Mouse (Mus musculus): Measurements from ENCODE around the gene Sec14l1. TPM values are rescaled to one million over a fixed set of nuclear protein-coding genes. Genes with fewer than 3 reads are reported as not detected.

Gene Sec14l1
- polyA plus RNA-seq, 1 experiment from 2014 or later = 50.6 TPM

DNA sequence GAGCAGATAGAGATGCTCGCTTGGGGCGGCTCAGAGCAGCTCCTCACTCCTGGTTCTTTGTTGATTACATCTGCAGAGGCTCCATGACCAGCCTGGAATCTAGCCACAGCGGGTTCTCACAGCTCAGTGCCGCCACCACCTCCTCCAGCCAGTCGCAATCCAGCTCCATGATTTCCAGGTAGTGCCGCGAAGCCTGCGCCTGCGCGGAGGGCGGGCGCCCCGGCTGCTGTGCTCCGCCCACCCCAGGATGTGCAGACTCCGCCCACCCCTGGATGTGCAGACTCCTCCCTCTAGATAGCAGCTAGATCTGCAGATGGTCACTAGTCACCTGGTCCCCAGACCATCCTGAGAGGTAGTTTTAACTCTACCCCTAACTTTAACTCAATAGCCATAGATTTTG, 41.8 kb downstream of the Sec14l1 start:
- H3K9me3 ChIP-seq = no peaks in the 10 kb centered on the region
- H3K4me1 ChIP-seq = peaks cover 38% of the 10 kb centered on the region
- peak overlapping the region; percentile 38 for H3K4me3 ChIP-seq
- H3K27me3 ChIP-seq (replicated peaks; ENCODE audit: low read depth, poor library complexity, severe bottlenecking) = peaks cover 3% of the 10 kb centered on the region; the same call in 1 of the 2 replicates
- H3K27ac ChIP-seq (replicated peaks) = peak overlapping the region; percentile 69
- H3K36me3 ChIP-seq (replicated peaks) = peaks cover 81% of the 10 kb centered on the region
- peak; percentile 91 for DNase-seq (ENCODE audit: low spot score)
- WGBS = 7% methylated on average over 15 of the region's 15 CpGs

DNA sequence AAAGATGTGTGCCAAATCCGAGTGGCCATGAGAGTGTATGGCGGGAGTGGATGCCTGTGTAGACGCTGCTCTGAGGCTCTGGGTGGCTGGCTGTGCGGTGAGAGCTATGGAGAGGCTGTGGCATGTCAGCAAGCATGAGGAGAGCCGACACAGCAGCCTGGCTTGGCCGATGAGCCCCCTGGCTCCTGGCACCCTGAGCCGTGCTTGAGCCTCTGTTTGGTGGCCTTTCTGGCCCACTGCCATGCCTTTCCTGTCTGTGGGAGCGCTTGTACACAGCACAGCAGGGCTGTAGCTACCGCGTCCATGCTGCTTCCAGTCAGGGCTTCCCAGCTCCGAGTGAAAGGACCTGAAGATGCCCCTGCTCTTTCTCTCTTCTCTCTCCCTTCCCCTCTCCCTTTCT, 43.4 kb downstream of the Sec14l1 start:
- 88% methylated on average over 11 of the region's 11 CpGs for WGBS
- Histone ChIP-seq H3K36me3 (replicated peaks) (peaks cover 68% of the 10 kb centered on the region), H3K27me3 (replicated peaks; ENCODE audit: low read depth, poor library complexity, severe bottlenecking) (peaks cover 10% of the 10 kb centered on the region), H3K4me3 (no peak overlapping the region), H3K4me1 (peaks cover 30% of the 10 kb centered on the region), H3K9me3 (no peaks in the 10 kb centered on the region), H3K27ac (replicated peaks) (no peak overlapping the region)
- no peak for DNase-seq (ENCODE audit: low spot score)

DNA sequence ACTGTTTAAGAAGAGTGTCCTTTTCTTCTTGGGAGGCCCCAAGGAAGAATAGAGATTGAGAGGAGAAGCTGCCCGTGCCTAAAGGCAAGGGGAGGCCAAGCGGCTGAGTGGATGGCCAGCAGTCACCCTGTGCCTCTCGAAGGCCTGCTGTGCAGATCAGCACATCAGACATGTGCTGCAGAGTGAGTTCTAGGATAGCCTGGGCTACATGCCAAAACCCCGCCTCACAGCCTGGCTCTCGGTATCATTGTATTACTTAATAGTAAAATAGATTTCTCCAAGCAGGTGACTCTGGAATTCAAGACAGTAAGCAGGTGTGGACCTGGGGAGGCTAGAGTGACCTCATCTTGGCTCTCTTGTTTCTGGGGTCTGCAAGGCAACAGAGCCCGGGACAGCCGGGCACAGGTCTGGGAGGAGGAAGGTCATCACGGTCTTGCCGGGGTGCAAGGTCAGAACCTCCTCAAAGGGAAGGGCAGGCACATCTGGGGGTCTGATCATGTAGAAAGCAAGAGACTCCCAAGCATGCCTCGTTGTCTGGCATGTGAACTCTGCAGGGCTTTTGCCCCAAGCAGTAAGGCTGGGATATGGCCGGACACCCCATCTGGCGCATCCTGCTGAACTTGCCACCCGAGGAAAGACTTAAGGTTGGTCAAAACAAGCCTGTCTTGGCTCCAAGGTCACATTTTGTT, 44.4 kb downstream of the Sec14l1 start:
- Histone ChIP-seq H3K27ac (replicated peaks) (no peak overlapping the region), H3K36me3 (replicated peaks) (peaks cover 57% of the 10 kb centered on the region), H3K27me3 (replicated peaks; ENCODE audit: low read depth, poor library complexity, severe bottlenecking) (peaks cover 10% of the 10 kb centered on the region), H3K4me1 (peaks cover 20% of the 10 kb centered on the region), H3K9me3 (peaks cover 4% of the 10 kb centered on the region; the same call in 1 of the 2 replicates), H3K4me3 (no peak overlapping the region)
- WGBS = 90% methylated on average over 13 of the region's 13 CpGs
- no peak for DNase-seq (ENCODE audit: low spot score)

DNA sequence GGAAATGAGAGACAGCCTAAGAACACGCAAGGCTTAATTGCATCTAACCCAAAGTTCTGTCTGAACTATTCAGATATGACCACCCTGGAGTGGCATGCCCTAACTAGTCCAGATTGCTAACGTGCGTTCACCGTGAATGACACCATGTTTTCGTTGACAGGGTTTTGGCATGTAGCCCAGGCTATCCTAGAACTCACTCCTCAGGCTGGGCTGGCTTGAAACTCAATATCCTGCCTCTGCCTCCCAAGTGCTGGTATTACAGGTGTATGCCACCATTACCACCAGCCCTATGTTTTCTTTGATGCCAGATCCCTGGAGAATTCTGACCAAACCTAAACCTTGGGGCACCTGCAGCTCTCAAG, 45.0 kb downstream of the Sec14l1 start:
- H3K36me3 ChIP-seq (replicated peaks) = peaks cover 52% of the 10 kb centered on the region
- peaks cover 4% of the 10 kb centered on the region; the same call in 1 of the 2 replicates for H3K9me3 ChIP-seq
- H3K4me1 ChIP-seq = peaks cover 15% of the 10 kb centered on the region
- H3K4me3 ChIP-seq = no peak overlapping the region
- no peak overlapping the region for H3K27ac ChIP-seq (replicated peaks)
- H3K27me3 ChIP-seq (replicated peaks; ENCODE audit: low read depth, poor library complexity, severe bottlenecking) = peaks cover 7% of the 10 kb centered on the region; the same call in 1 of the 2 replicates
- no peak for DNase-seq (ENCODE audit: low spot score)
- WGBS = 94% methylated on average over 5 of the region's 5 CpGs

GRCm38 (mm10) chr11:117160791-117161190, 45.8 kb downstream of the Sec14l1 start:
- H3K9me3 ChIP-seq = peaks cover 4% of the 10 kb centered on the region; the same call in 1 of the 2 replicates
- 96% methylated on average over 12 of the region's 12 CpGs for WGBS

DNA sequence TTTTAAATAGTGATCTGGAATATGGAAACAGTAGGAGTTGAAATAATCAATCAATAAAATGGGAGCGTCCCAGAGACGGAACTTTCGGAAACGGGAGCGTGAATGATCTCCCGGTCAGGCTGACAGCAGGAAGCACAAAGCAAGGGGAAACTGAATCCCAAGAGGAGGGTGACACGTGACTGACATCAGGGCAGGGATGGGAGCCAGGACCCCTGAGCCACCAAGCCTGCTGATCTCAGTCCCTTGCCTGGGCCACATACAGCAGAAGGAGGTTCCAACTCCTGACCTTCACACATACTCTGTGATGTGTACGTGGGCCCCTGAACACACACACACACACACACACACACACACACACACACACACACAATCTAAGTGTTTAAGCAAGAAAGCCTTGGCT, 46.6 kb downstream of the Sec14l1 start:
- Histone ChIP-seq H3K27ac (replicated peaks) (0 out of 2 replicates have a peak overlapping the region, but pooled peaks have one; percentile 10), H3K9me3 (peaks cover 4% of the 10 kb centered on the region; the same call in 1 of the 2 replicates), H3K27me3 (replicated peaks; ENCODE audit: low read depth, poor library complexity, severe bottlenecking) (peaks cover 7% of the 10 kb centered on the region; the same call in 1 of the 2 replicates), H3K4me1 (peaks cover 5% of the 10 kb centered on the region), H3K36me3 (replicated peaks) (peaks cover 37% of the 10 kb centered on the region), H3K4me3 (no peak overlapping the region)
- DNase-seq (ENCODE audit: low spot score) = no peak
- 77% methylated on average over 8 of the region's 8 CpGs for WGBS

More at GRCm38 (mm10) chr11:117160791-117161190, 45.8 kb downstream of the Sec14l1 start:
- H3K4me3 ChIP-seq = no peak overlapping the region
- H3K27ac ChIP-seq (replicated peaks) = no peak overlapping the region
- DNase-seq (ENCODE audit: low spot score) = no peak
- peaks cover 43% of the 10 kb centered on the region for H3K36me3 ChIP-seq (replicated peaks)
- peaks cover 7% of the 10 kb centered on the region; the same call in 1 of the 2 replicates for H3K27me3 ChIP-seq (replicated peaks; ENCODE audit: low read depth, poor library complexity, severe bottlenecking)
- H3K4me1 ChIP-seq = peaks cover 12% of the 10 kb centered on the region

DNA sequence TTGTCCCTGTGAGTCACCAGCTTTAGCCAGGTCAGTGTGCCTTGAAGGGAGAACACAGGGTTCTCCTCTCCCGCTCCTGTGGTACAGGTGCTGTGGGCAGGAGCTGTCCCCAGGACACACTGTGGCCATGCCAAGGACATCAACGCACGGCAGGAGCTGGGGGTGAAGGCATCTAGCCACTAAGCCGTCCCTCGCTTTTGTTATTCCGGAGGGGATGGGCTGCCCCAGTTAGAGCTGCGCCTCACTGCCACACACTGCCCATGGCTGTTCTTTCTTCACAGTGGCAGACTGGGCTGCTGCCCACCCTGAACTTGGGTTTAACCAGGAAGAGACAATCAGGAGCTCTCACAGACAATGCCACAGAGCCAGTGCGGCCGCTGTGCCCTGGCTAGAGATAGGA, 48.1 kb downstream of the Sec14l1 start:
- peak overlapping the region; percentile 19; the same call in 1 of the 2 replicates for H3K27ac ChIP-seq (replicated peaks)
- no peak for DNase-seq (ENCODE audit: low spot score)
- H3K36me3 ChIP-seq (replicated peaks) = peaks cover 22% of the 10 kb centered on the region
- WGBS = 76% methylated on average over 9 of the region's 9 CpGs
- H3K9me3 ChIP-seq = peaks cover 4% of the 10 kb centered on the region; the same call in 1 of the 2 replicates
- no peaks in the 10 kb centered on the region; the same call in 1 of the 2 replicates for H3K4me1 ChIP-seq
- peaks cover 7% of the 10 kb centered on the region; the same call in 1 of the 2 replicates for H3K27me3 ChIP-seq (replicated peaks; ENCODE audit: low read depth, poor library complexity, severe bottlenecking)
- no peak overlapping the region for H3K4me3 ChIP-seq

- H3K4me1 ChIP-seq = no peaks in the 10 kb centered on the region
- peaks cover 7% of the 10 kb centered on the region; the same call in 1 of the 2 replicates for H3K27me3 ChIP-seq (replicated peaks; ENCODE audit: low read depth, poor library complexity, severe bottlenecking)
- peaks cover 15% of the 10 kb centered on the region for H3K36me3 ChIP-seq (replicated peaks)
- DNase-seq (ENCODE audit: low spot score) = no peak
- WGBS = 87% methylated on average over 6 of the region's 6 CpGs
- no peak overlapping the region for H3K4me3 ChIP-seq
- H3K9me3 ChIP-seq = peaks cover 4% of the 10 kb centered on the region; the same call in 1 of the 2 replicates
- H3K27ac ChIP-seq (replicated peaks) = no peak overlapping the region
These were observed 48.8 kb downstream of the Sec14l1 start for GRCm38 (mm10) chr11:117163771-117164170.

DNA sequence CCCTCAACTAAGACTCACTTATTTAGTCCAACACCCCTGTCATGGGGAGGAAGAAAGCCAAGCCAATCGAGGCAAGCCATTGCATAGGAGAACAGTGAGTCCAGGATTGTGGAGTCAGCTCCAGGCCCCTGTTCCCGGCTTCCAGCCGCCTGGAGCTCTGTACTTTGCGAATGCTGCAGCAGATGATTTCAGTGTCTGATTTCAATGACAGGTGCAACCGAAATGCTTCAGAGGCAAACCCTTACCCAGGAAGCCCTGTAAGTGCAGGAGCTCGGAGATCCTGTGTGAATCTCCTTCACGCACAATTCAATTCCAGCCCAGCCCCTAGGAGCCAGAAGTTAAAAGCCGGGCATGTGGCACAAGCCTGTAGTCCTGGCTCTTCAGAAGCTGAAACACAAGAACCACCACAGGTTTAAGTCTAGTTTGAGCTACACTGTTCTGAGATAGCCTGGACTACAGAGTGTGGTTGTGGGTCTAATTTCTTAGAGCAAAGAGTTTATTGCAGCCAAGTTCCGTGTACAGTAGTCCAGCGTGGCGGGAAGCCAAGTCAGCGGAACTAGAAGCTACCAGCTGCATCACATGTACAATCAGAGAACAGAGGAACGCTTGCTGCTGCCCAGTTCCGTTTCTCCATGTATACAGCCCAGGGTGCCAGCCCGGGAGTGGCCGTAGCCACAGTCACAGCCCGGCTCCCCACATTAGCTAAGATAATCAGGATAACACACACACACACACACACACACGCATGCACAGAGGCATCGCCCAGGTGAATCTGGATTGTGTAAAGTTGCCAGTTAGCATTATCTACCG, 53.5 kb downstream of the Sec14l1 start:
- DNase-seq (ENCODE audit: low spot score) = no peak
- Histone ChIP-seq H3K27me3 (replicated peaks; ENCODE audit: low read depth, poor library complexity, severe bottlenecking) (no peaks in the 10 kb centered on the region), H3K4me3 (no peak overlapping the region), H3K36me3 (replicated peaks) (no peaks in the 10 kb centered on the region), H3K4me1 (peaks cover 3% of the 10 kb centered on the region; the same call in 1 of the 2 replicates), H3K27ac (replicated peaks) (no peak overlapping the region), H3K9me3 (peaks cover 4% of the 10 kb centered on the region; the same call in 1 of the 2 replicates)
- WGBS = 89% methylated on average over 20 of the region's 20 CpGs

GRCm38 (mm10) chr11:117169088-117169635, 54.2 kb downstream of the Sec14l1 start:
- no peak overlapping the region for H3K4me3 ChIP-seq
- WGBS = 92% methylated on average over 11 of the region's 11 CpGs
- DNase-seq (ENCODE audit: low spot score) = no peak

DNA sequence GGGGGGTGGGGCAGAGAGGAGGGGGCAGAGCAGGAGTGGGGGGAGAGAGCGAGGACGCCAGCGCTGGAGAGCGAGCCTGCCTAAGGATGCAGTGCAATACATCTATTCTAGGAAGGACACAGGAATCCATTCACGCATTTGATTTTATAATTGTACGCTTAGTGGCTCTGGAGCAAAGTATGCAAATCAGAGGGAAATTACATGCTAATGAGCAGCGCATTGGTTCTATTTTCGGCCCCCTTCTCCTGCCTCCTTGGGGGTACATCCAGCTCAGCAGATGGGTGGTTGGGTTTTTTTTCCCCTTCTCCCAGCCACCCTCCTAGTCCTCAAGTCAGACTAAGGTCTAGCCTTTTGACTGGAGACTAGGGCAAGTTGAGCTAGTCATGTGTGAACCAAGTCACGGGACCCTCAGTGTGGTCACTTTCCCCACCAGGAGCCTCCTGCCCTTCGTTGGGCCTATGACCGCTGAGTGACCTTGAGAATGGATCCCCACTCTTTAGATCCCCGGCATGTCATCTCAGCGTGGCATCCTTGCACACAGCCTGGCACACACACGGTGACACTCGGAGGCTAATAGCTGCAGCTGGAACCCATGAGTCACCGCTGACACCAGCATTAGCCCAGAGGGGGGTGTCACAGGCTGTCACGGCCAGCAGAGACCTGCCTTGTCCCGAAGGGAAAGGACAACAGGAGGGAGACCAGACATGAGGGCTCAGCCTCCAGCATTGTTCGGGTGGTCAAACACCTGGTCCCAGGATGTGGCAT, 55.0 kb downstream of the Sec14l1 start:
- H3K27me3 ChIP-seq (replicated peaks; ENCODE audit: low read depth, poor library complexity, severe bottlenecking) = no peaks in the 10 kb centered on the region
- H3K27ac ChIP-seq (replicated peaks) = no peak overlapping the region
- H3K9me3 ChIP-seq = no peaks in the 10 kb centered on the region
- 94% methylated on average over 19 of the region's 19 CpGs for WGBS
- H3K4me1 ChIP-seq = peaks cover 17% of the 10 kb centered on the region
- no peaks in the 10 kb centered on the region for H3K36me3 ChIP-seq (replicated peaks)
- DNase-seq (ENCODE audit: low spot score) = no peak
- H3K4me3 ChIP-seq = no peak overlapping the region

More at GRCm38 (mm10) chr11:117169088-117169635, 54.2 kb downstream of the Sec14l1 start:
- Histone ChIP-seq H3K27me3 (replicated peaks; ENCODE audit: low read depth, poor library complexity, severe bottlenecking) (no peaks in the 10 kb centered on the region), H3K4me1 (peaks cover 9% of the 10 kb centered on the region; the same call in 1 of the 2 replicates), H3K27ac (replicated peaks) (no peak overlapping the region), H3K9me3 (no peaks in the 10 kb centered on the region), H3K36me3 (replicated peaks) (no peaks in the 10 kb centered on the region)

Measured in embryonic facial prominence, embryonic 10.5 days (tissue).